Mouse (Mus musculus) urinary bladder, postnatal 10 days (tissue): ENCODE measurements at regions not wholly inside any gene's neighbourhood (a gene's known extent, or its start where the extent isn't known, plus 50 kb on each side); places are given as distances from the start of the nearest gene placed in this dataset.

Source experiments
- DNase-seq: peaks from one replicate; pipeline ENCODE4 v3.0.0; 2022; ENCODE audit warnings: low spot score

DNA sequence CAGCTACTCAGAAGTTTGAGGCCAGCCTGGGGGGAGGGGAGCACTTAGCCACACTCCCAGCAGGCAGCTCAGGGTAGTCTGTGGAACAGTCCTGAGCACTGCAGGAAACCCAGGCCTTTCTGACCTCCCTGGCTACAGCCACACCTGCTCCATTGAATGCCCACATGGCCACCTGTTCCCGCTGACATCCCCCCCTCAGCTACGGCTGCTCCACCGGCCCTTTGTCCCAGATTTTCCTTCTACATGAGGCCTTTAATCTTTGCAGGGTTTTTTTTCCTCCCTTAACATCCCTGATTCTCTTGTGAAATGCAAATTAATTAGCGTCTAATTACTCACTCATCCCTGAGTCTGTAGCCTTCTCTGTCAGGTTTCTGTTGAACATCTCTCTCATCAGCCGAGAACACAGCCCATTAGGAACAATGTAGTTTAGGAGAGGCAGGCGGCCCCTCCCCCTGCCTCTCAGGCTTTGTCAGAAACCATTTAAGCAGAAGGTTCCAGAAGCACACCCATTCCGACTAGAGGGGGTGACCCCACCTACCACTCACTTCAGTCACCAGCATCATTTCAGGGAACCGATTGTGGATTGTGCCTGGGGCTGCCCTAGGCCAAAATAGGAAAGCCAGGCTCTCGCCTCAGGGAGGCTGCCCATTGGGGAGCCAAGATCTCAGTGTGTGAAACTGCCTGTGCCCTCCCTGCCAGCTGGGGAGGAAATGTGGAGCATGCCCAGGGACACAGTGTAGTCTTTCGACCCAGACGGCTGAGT is 78.8 kb upstream of the Tle3 start:
- DNase-seq, result no peak

- no peak for DNase-seq
Observed at GRCm38 (mm10) chr9:61295001-61295400, 77.2 kb upstream of the Tle3 start.

- no peak for DNase-seq
Observed at GRCm38 (mm10) chr9:61296311-61296947, 75.7 kb upstream of the Tle3 start.

DNA sequence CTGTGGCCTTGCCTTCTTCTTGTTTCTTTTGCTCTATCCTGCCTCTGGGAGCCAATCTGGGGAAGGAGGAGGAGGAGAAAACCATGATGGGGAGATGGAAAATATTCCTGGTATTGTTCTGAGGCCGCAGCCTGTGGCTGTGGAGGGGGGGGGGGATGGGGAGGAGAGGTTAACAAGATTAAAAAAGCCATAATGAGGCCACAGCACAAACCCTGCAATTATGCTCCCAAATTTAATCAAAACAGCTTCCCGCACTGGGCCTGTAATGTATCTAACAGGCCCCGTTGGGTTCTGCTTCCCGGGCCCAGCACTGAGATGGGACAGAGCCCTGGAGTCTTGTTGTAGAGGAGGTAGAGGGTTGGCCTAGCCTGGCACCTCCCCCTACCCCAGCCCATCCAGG is 74.8 kb upstream of the Tle3 start:
- DNase-seq, result no peak

DNA sequence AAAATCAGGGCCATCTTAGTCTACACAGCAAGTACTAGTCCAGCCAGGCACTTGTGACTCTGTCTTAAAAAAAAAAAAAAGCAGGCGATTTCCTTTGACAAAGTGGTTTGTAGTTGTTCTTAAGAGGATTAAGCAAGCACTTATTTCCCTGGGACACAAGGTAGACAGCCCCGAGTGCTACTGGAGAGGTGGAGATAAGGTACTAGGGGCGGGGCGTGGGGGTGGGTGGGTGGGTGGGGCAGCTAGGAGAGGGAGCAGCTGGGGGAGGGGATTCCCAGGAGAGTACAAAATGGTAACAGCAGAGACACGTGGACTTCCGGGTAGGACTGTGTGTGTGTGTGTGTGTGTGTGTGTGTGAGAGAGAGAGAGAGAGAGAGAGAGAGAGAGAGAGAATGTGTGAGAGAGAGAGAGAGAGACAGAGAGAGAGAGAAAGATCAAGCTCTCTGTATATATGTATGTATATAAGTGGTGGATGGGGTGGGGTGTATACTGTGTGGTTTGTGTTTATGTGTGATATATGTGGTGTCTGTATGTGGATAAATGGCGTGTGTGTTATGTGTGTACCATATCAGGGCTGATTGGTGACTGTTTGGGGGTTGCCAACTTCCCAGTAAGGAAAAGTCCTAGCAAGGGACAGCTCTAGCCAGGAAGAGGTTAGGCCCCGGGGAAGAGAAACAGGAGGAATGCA is 72.1 kb upstream of the Tle3 start:
- DNase-seq, result no peak

- DNase-seq, result no peak
Observed at GRCm38 (mm10) chr9:61301070-61301469, 71.1 kb upstream of the Tle3 start.

- no peak for DNase-seq
Observed at GRCm38 (mm10) chr9:61302724-61303123, 69.4 kb upstream of the Tle3 start.

DNA sequence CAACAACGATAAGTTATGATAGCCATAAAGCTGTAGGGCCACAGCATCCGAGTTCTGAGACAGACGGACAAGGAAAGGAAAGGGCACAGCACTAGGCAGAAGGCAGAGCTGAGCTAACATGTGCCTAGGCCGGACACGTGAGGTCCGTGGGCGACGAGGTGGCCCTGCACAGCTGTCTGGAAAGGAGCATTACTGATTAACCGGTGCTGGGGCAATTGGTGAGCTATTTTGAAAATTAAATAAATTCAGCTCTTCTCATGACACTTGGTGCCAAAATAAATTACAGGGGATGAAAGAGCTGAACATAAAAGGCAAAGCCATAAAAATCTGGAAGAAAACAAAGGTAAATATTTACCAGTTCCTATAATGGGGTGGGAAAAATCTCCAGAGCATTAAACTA is 65.9 kb upstream of the Tle3 start:
- no peak for DNase-seq

GRCm38 (mm10) chr9:61309096-61309495 is 63.1 kb upstream of the Tle3 start:
- no peak for DNase-seq

GRCm38 (mm10) chr9:61309768-61310493 is 62.2 kb upstream of the Tle3 start:
- DNase-seq, result no peak

GRCm38 (mm10) chr9:61310574-61310973 is 61.6 kb upstream of the Tle3 start:
- no peak for DNase-seq

- DNase-seq, result no peak
Observed at GRCm38 (mm10) chr9:61311604-61312003, 60.6 kb upstream of the Tle3 start.

DNA sequence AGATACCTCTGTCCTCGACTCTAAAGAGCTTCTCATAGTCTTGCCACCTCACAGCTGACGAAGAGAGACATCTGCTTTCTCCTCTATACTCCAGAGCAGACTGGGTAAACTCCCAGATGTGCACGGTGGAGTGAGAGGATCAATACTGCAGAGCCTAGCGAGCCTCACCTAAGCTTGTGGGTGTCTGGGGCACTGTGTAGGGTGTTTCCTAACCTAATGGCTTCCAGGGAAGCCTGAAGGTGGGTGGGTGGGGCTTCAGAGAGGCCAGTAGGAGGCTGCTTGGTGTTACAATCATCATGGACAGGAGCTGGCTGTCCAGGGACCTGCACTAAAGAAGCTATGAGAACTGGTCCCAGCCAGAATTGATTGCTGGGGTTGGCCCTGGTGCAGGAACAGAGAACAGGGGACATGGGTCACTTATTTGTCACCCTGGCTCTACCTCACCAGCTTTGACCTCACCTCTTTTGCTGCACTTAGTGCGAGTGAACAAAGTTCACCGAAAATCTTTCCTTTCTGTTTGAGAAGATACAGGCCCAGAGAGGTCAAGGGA is 57.5 kb upstream of the Tle3 start:
- no peak for DNase-seq

GRCm38 (mm10) chr9:61315371-61316298 is 56.5 kb upstream of the Tle3 start:
- no peak for DNase-seq

DNA sequence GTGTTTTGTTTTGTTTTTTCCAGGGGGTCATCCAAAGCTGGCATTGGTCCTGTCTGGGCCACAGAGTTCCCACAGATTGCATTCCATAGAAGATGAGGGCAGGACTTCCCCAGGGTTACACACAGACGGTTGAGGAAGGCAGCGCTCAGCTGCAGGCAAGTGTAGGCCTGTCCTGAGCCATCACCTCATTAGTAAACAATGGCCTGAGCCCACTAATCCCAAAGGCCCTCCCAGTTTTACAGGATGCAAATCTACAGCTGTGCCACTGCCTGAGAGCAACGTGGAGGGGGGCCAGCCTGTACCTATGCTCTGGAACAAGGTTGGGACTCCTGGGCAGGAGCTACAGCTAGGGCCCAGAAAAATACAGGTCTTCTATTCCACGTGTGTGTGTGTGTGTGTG is 55.7 kb upstream of the Tle3 start:
- no peak for DNase-seq

- no peak for DNase-seq
Observed at GRCm38 (mm10) chr9:61319721-61320120, 52.4 kb upstream of the Tle3 start.

- no peak for DNase-seq
Observed at GRCm38 (mm10) chr9:61321314-61321713, 50.9 kb upstream of the Tle3 start.

DNA sequence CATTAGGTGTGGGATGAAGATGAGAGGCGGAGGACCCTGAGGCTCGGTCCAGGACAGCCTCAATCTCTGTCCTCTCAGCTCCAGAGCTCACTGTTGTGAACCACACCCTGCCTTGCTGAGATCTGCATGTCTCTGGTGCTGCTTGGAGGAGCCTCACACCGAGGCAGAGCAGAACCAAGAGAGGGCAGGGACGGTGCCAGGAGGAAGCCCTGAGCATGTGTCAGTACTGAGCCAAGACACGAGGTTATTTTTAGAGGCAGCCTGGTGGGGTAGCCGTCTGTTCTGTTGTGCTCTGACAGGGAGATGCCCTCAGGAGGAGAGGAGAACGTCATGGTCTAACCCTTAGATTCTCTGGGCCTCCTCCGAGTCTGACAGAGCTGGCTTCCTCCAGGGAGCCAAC is 50.3 kb upstream of the Tle3 start:
- DNase-seq, result no peak

DNA sequence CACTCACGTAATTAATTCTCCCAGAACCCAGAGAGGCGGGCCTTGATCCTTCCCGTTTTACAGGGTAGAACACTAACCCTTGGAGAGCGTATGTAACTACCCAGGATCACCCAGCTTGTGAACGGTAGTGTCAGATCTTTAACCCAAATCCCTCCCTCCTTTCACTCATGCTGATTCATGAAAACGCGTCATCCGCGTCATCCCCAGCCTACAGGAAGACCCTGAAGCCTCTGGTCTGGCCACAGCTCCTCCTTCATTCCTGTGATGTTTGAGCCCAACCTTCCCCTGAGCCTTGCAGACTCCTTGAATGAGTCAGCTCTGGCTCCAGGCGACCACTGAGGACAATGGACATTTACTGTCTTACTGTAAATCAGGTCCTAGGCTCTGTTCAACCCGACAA is 49.8 kb upstream of the Tle3 start:
- no peak for DNase-seq
